Comparison of ENCODE assay signal across 8 mouse cellular contexts in genomic region chr9:44067241-44067959, GRCm38 (mm10). TPM values are rescaled to one million over a fixed set of nuclear protein-coding genes. Genes with fewer than 3 reads are reported as not detected.
DNase-seq lines count a peak whose midpoint lies in the region; TF ChIP-seq lines count a peak whose summit lies in the region.

No protein-coding gene starts in this region.

- H3K4me1 ChIP-seq in bone marrow, adult 2 months (ENCODE audit: control insufficient read depth, insufficient read depth, low read length): no peaks in the 10 kb centered on the region; the same call in 1 of the 2 replicates
- peaks cover 56% of the 10 kb centered on the region for H3K4me1 ChIP-seq in midbrain, embryonic 10.5 days

- no peak for TF ChIP-seq POLR2A in bone marrow, adult 2 months (IDR thresholded peaks at IDR 0.05; ENCODE audit: borderline replicate concordance, control insufficient read depth, low read depth, low read length)

- H3K36me3 ChIP-seq in midbrain, embryonic 10.5 days: no peaks in the 10 kb centered on the region

- H3K4me3 ChIP-seq in left cerebral cortex, adult 2 months: peak overlapping the region; percentile 62
- H3K4me3 ChIP-seq in bone marrow, adult 2 months (replicated peaks; ENCODE audit: control insufficient read depth, low read depth, low read length): peak overlapping the region; percentile 65
- peak overlapping the region; percentile 57 for H3K4me3 ChIP-seq in midbrain, embryonic 10.5 days

- intact Hi-C loops in left cerebral cortex, adult 2 months (cut with DNase I): loop anchor here (2.0 to 5.0 kb wide), 4 partner anchors 19 to 80 kb away; partner anchors contain the start of genes C1qtnf5 and Thy1
- intact Hi-C loops in left cerebral cortex, postnatal 14 days (cut with DNase I): loop anchor here (5.0 kb wide), 1 partner anchor 40 kb away; the partner anchor contains the start of gene C1qtnf5

- peaks cover 35% of the 10 kb centered on the region for H3K27me3 ChIP-seq in midbrain, embryonic 10.5 days (ENCODE audit: low read depth, poor library complexity, severe bottlenecking)

- TF ChIP-seq CTCF in left cerebral cortex, adult 2 months (IDR thresholded peaks at IDR 0.05): no peak
- no peak for TF ChIP-seq CTCF in bone marrow, adult 2 months (IDR thresholded peaks at IDR 0.05; ENCODE audit: control insufficient read depth, insufficient read depth, low read length)

- no peak for DNase-seq in left cerebral cortex, adult 2 months (ENCODE audit: extremely low spot score in 1 of 2, low spot score in 2 of 2)
- no peak for DNase-seq in left cerebral cortex, postnatal 14 days (ENCODE audit: low spot score in 2 of 2)
- peak; percentile 32 for DNase-seq in heart, postnatal 4 days
- no peak for DNase-seq in midbrain, embryonic 10.5 days (ENCODE audit: low spot score)
- DNase-seq in right cerebral cortex, postnatal 14 days: no peak
- DNase-seq in right cerebral cortex, adult 18-20 months: no peak
- no peak for DNase-seq in lung, postnatal 10 days

- no peaks in the 10 kb centered on the region for H3K9me3 ChIP-seq in midbrain, embryonic 10.5 days (replicated peaks)

- peak overlapping the region; percentile 91 for H3K27ac ChIP-seq in left cerebral cortex, adult 2 months
- H3K27ac ChIP-seq in bone marrow, adult 2 months (ENCODE audit: control insufficient read depth, insufficient read depth, low read depth, low read length, poor library complexity): no peak overlapping the region
- H3K27ac ChIP-seq in midbrain, embryonic 10.5 days (replicated peaks): peak overlapping the region; percentile 62

- 7% methylated on average over 15 of the region's 15 CpGs for WGBS in bone marrow, adult 2 months
- 8% methylated on average over 15 of the region's 15 CpGs for WGBS in midbrain, embryonic 10.5 days

RNA-seq across cellular contexts. Expression of gene Usp2, which starts 0.6 kb away (rescaled TPM):
- 100 to 1,000 TPM in 1 of 2 experiments, 10 to 100 TPM in 1; 99.3 to 120 TPM for total RNA-seq in left cerebral cortex, adult 2 months (2021)
- total RNA-seq in left cerebral cortex, postnatal 14 days (2021): 10 to 100 TPM; 71.9 to 87.1 TPM
- 1.2 and 2.6 TPM in 2 replicates for polyA plus RNA-seq in bone marrow, adult 2 months (2011; ENCODE audit: insufficient read depth, insufficient read length, low replicate concordance, missing spikeins)
- 10 to 100 TPM; 72.6 to 79.0 TPM for total RNA-seq in heart, postnatal 4 days (2021)
- 11.3 and 16.5 TPM in 2 replicates for polyA plus RNA-seq in midbrain, embryonic 10.5 days (2016; fragmentation: Nextera tagmentation; extraction: Ambion mirVana)

RNA-seq across cellular contexts. Expression of gene Thy1, which starts 24.2 kb away (rescaled TPM):
- 100 to 1,000 TPM; 838 to 856 TPM for total RNA-seq in left cerebral cortex, adult 2 months (2021)
- 100 to 1,000 TPM; 854 to 877 TPM for total RNA-seq in left cerebral cortex, postnatal 14 days (2021)
- polyA plus RNA-seq in bone marrow, adult 2 months (2011; ENCODE audit: insufficient read depth, insufficient read length, low replicate concordance, missing spikeins): 12.0 and 36.1 TPM in 2 replicates
- 10 to 100 TPM; 16.2 to 18.8 TPM for total RNA-seq in heart, postnatal 4 days (2021)
- not detected in 2 replicates for polyA plus RNA-seq in midbrain, embryonic 10.5 days (2016; fragmentation: Nextera tagmentation; extraction: Ambion mirVana)

RNA-seq across cellular contexts. Expression of gene Mfrp, which starts 34.1 kb away (rescaled TPM):
- 1 to 10 TPM in 1 of 2 experiments, under 1 TPM in 1; 0.82 to 1.6 TPM for total RNA-seq in left cerebral cortex, adult 2 months (2021)
- total RNA-seq in left cerebral cortex, postnatal 14 days (2021): under 1 TPM; 0.46 to 0.82 TPM
- polyA plus RNA-seq in bone marrow, adult 2 months (2011; ENCODE audit: insufficient read depth, insufficient read length, low replicate concordance, missing spikeins): 0.95 TPM in 1 of 2 replicates, not detected in the other
- total RNA-seq in heart, postnatal 4 days (2021): not detected
- polyA plus RNA-seq in midbrain, embryonic 10.5 days (2016; fragmentation: Nextera tagmentation; extraction: Ambion mirVana): 0.07 and 0.17 TPM in 2 replicates

RNA-seq across cellular contexts. Expression of gene C1qtnf5, which starts 39.6 kb away (rescaled TPM):
- 10 to 100 TPM; 14.2 to 15.3 TPM for total RNA-seq in left cerebral cortex, adult 2 months (2021)
- total RNA-seq in left cerebral cortex, postnatal 14 days (2021): 10 to 100 TPM; 17.1 to 19.6 TPM
- 3.3 TPM in 1 of 2 replicates, not detected in the other for polyA plus RNA-seq in bone marrow, adult 2 months (2011; ENCODE audit: insufficient read depth, insufficient read length, low replicate concordance, missing spikeins)
- 1 to 10 TPM; 8.5 to 9.7 TPM for total RNA-seq in heart, postnatal 4 days (2021)
- 0.29 and 0.93 TPM in 2 replicates for polyA plus RNA-seq in midbrain, embryonic 10.5 days (2016; fragmentation: Nextera tagmentation; extraction: Ambion mirVana)

RNA-seq across cellular contexts. Expression of gene Gm49380, which starts 45.9 kb away (rescaled TPM):
- under 1 TPM in 1 of 2 experiments, not detected in 1; 0.56 TPM for total RNA-seq in left cerebral cortex, adult 2 months (2021)
- under 1 TPM; 0.25 to 0.37 TPM for total RNA-seq in left cerebral cortex, postnatal 14 days (2021)
- polyA plus RNA-seq in bone marrow, adult 2 months (2011; ENCODE audit: insufficient read depth, insufficient read length, low replicate concordance, missing spikeins): not detected in 2 replicates
- not detected for total RNA-seq in heart, postnatal 4 days (2021)
- polyA plus RNA-seq in midbrain, embryonic 10.5 days (2016; fragmentation: Nextera tagmentation; extraction: Ambion mirVana): 0.35 and 0.63 TPM in 2 replicates

Comparison
In these comparisons a context has a peak if more than half of its experiments do, and no peak if none do; other contexts are left out.
1. RNA of gene Thy1, which starts 24.2 kb away (total RNA-seq): 854 to 877 TPM in left cerebral cortex, postnatal 14 days and 838 to 856 TPM in left cerebral cortex, adult 2 months; 16.2 to 18.8 TPM in heart, postnatal 4 days; every median in the first group is over 10 times any median in the second.
2. Peak in every context shown above with its lines, with median percentiles within 50 percentile points of each other: H3K4me3 ChIP-seq.